Mouse (Mus musculus) midbrain, embryonic 11.5 days (tissue): ENCODE measurements around the gene Cadm4. TPM values are rescaled to one million over a fixed set of nuclear protein-coding genes. Genes with fewer than 3 reads are reported as not detected.
A peak's percentile ranks its signal among the peaks of the same experiment; 100 is the strongest.

Experiments used
- ATAC-seq: fragments of 200-750 bp; cut with Nextera tagmentation; 2 replicates; pipeline ENCODE4 v1.8.0; 2017; ENCODE audit warnings: moderate TSS enrichment, moderate library complexity; ENCODE audit not compliant: low FRiP score
- DNase-seq: peaks from one replicate; pipeline ENCODE4 v3.0.0; 2015; ENCODE audit warnings: low spot score; ENCODE audit errors: missing footprints
- H3K27ac ChIP-seq: fragments of 300-500 bp; sonication (generic); 2 replicates; pipeline ENCODE4 v1.5.1; 2014; ENCODE audit warnings: low read depth, low read length
- H3K27me3 ChIP-seq: fragments of 300-500 bp; sonication (generic); 2 replicates; pipeline ENCODE4 v1.6.1; 2014; ENCODE audit warnings: mild to moderate bottlenecking, low read length, moderate library complexity, mixed read lengths; ENCODE audit not compliant: control insufficient read depth, insufficient read depth
- H3K36me3 ChIP-seq: fragments of 300-500 bp; sonication (generic); 2 replicates; pipeline ENCODE4 v1.6.1; 2014; ENCODE audit warnings: mild to moderate bottlenecking, low read length, moderate library complexity, mixed read lengths; ENCODE audit not compliant: control insufficient read depth, insufficient read depth
- H3K4me1 ChIP-seq: fragments of 300-500 bp; sonication (generic); 2 replicates; pipeline ENCODE4 v1.6.1; 2014; ENCODE audit warnings: low read length; ENCODE audit not compliant: control insufficient read depth, insufficient read depth
- H3K4me2 ChIP-seq: fragments of 300-500 bp; sonication (generic); 2 replicates; pipeline ENCODE4 v1.6.1; 2014; ENCODE audit warnings: mild to moderate bottlenecking, moderate library complexity
- H3K4me3 ChIP-seq: fragments of 300-500 bp; sonication (generic); 2 replicates; pipeline ENCODE4 v1.5.1; 2014; ENCODE audit warnings: low read depth, low read length
- H3K9ac ChIP-seq: fragments of 300-500 bp; sonication (generic); 2 replicates; pipeline ENCODE4 v1.6.1; 2014; ENCODE audit warnings: low read length
- H3K9me3 ChIP-seq: fragments of 300-500 bp; sonication (generic); 2 replicates; pipeline ENCODE4 v1.6.1; 2016; ENCODE audit warnings: low read length; ENCODE audit not compliant: control insufficient read depth
- WGBS: fragments of 180-500 bp; shearing (Covaris S2); extraction: QIAGEN DNeasy Blood & Tissue Kit; methylation state at CpG from one replicate; pipeline ENCODE4 v1.1.7; 2014; 5-methylcytosine and 5-hydroxymethylcytosine counted together
- polyA plus RNA-seq: library from polyadenylated mRNA; unstranded; fragments of >200 nt; fragmentation: Nextera tagmentation; extraction: Ambion mirVana; gene quantifications from 2 replicates; pipeline ENCODE4 v1.2.1, GENCODE M21; 2014

Gene Cadm4
- polyA plus RNA-seq, 1 experiment from 2014 or later, result 6.6 TPM

- no peaks in the 10 kb centered on the region for H3K9me3 ChIP-seq
- H3K36me3 ChIP-seq, result peaks cover 5% of the 10 kb centered on the region; the same call in 1 of the 2 replicates
- peak within 1 kb of the TSS; percentile 53 for H3K4me3 ChIP-seq
- H3K9ac ChIP-seq, result peak within 1 kb of the TSS; percentile 75
- ATAC-seq (peak; percentile 91), DNase-seq (peak; percentile 100)
- H3K4me1 ChIP-seq, result peaks cover 20% of the 10 kb centered on the region
- WGBS, result 1% methylated on average over 44 of the region's 44 CpGs
- H3K27ac ChIP-seq, result peak within 1 kb of the TSS; percentile 67
- peaks cover 12% of the 10 kb centered on the region for H3K27me3 ChIP-seq
- peak within 1 kb of the TSS; percentile 76 for H3K4me2 ChIP-seq
Measured at GRCm38 (mm10) chr7:24530062-24530931, 48.5 kb downstream of the Cadm4 start, which contains the start of gene Irgq. Irgq (plus strand) TSS chr7:24530689.

DNA sequence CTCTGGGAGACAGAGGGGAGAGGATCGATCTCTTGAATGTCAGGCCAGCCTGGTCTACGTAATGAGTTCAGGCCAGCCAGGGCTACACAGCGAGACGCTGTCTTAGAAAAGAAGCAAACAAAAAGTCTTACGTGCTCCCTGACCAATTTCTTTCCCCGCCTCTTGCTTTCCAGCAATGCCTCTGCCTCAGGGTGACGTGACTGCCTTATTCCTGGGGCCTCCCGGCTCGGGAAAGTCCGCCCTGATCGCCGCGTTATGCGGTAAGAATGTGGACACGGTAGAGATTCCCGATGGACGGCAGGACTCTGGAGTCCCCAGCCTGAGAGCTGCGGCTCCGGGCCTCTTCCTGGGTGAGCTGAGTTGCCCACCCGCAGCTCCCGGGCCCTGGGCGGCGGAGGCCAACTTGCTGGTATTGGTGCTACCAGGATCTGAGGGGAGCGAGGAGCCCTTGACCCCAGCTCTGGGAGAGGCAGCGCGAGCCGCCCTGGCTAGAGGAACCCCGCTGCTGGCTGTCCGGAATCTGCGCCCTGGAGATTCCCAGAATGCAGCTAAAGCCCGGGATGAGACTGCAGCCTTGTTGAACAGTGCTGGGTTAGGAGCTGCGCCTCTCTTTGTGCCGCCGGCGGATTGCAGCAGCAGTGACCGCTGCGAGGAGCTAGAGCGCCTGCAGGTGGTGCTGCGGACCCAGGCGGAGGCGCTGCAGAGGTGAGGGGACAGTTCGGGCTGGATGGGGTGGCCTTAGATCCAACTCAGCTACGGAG lies 49.6 kb downstream of the Cadm4 start:
- H3K4me1 ChIP-seq, result peaks cover 20% of the 10 kb centered on the region
- peak overlapping the region; percentile 76 for H3K4me2 ChIP-seq
- H3K9ac ChIP-seq, result peak overlapping the region; percentile 75
- peak overlapping the region; percentile 53 for H3K4me3 ChIP-seq
- H3K27me3 ChIP-seq, result peaks cover 12% of the 10 kb centered on the region
- WGBS, result under 1% methylated on average over 43 of the region's 43 CpGs
- peak overlapping the region; percentile 50; the same call in 1 of the 2 replicates for H3K27ac ChIP-seq
- H3K36me3 ChIP-seq, result peaks cover 5% of the 10 kb centered on the region; the same call in 1 of the 2 replicates
- H3K9me3 ChIP-seq, result no peaks in the 10 kb centered on the region
- peak; percentile 74 for ATAC-seq
- peak; percentile 97 for DNase-seq

- H3K27ac ChIP-seq, result no peak overlapping the region
- H3K9me3 ChIP-seq, result no peaks in the 10 kb centered on the region
- peaks cover 20% of the 10 kb centered on the region for H3K4me1 ChIP-seq
- DNase-seq (peak; percentile 86), ATAC-seq (no peak)
- no peak overlapping the region for H3K4me3 ChIP-seq
- H3K27me3 ChIP-seq, result peaks cover 12% of the 10 kb centered on the region
- H3K36me3 ChIP-seq, result peaks cover 5% of the 10 kb centered on the region; the same call in 1 of the 2 replicates
- 53% methylated on average over 28 of the region's 28 CpGs for WGBS
- H3K9ac ChIP-seq, result no peak overlapping the region
- peak overlapping the region; percentile 18; the same call in 1 of the 2 replicates for H3K4me2 ChIP-seq
Measured at GRCm38 (mm10) chr7:24533031-24533571, 51.3 kb downstream of the Cadm4 start.

GRCm38 (mm10) chr7:24533806-24534205 lies 52.0 kb downstream of the Cadm4 start:
- peaks cover 20% of the 10 kb centered on the region for H3K4me1 ChIP-seq
- no peak overlapping the region for H3K9ac ChIP-seq
- peak; percentile 92 for DNase-seq
- H3K27ac ChIP-seq, result no peak overlapping the region
- peaks cover 5% of the 10 kb centered on the region; the same call in 1 of the 2 replicates for H3K36me3 ChIP-seq
- peaks cover 12% of the 10 kb centered on the region for H3K27me3 ChIP-seq
- WGBS, result 10% methylated on average over 42 of the region's 42 CpGs
- peak overlapping the region; percentile 18 for H3K4me2 ChIP-seq
- H3K9me3 ChIP-seq, result no peaks in the 10 kb centered on the region
- no peak for ATAC-seq
- peak overlapping the region; percentile 13; the same call in 1 of the 2 replicates for H3K4me3 ChIP-seq

DNA sequence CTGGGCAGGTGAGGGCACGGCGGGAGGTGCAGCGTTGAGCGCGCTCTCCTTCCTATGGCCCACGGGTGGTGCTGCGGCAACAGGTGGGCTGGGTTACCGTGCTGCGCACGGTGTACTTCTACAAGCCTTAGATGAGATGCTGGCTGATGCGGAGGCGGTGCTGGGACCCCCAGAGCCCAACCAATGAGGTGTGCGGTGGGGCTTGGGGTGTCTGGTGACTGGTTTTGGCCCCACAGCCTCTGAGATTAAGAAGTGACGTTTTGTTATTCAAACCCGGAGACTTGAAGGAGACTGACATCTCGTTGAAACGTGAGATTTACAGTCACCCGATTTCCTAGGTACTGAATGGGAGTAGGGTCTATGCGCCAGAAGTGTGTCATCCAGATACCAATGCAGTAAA lies 52.5 kb downstream of the Cadm4 start:
- Histone ChIP-seq H3K4me1 (peaks cover 20% of the 10 kb centered on the region), H3K27me3 (peaks cover 12% of the 10 kb centered on the region), H3K4me2 (peak overlapping the region; percentile 18; the same call in 1 of the 2 replicates), H3K4me3 (peak overlapping the region; percentile 13; the same call in 1 of the 2 replicates), H3K9ac (no peak overlapping the region), H3K27ac (no peak overlapping the region), H3K9me3 (no peaks in the 10 kb centered on the region; the same call in 1 of the 2 replicates), H3K36me3 (peaks cover 5% of the 10 kb centered on the region; the same call in 1 of the 2 replicates)
- peak; percentile 84 for DNase-seq
- no peak for ATAC-seq
- WGBS, result 28% methylated on average over 19 of the region's 19 CpGs

DNA sequence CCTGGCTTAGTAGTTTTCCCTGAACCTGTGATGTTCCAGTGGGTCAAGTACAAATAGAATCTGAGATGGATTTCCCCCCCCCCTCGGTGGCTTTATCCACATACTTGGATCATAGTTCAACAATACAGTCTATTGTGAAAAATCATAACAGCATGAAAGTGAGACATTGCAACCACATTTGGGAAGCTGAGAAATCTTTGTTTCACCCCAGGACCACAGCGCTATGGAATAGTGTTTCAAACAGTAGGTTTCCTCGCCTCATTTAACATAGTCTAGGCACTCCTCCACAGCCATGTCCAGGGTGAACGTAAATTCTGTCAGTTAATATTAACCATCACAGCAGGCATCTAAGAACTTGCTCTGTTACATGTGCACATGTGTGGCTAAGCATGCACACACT lies 55.3 kb downstream of the Cadm4 start:
- no peak overlapping the region for H3K27ac ChIP-seq
- H3K4me2 ChIP-seq, result no peak overlapping the region
- no peak for DNase-seq
- 83% methylated on average over 4 of the region's 4 CpGs for WGBS
- H3K4me1 ChIP-seq, result peaks cover 11% of the 10 kb centered on the region
- ATAC-seq, result no peak
- H3K27me3 ChIP-seq, result peaks cover 12% of the 10 kb centered on the region
- H3K36me3 ChIP-seq, result peaks cover 5% of the 10 kb centered on the region; the same call in 1 of the 2 replicates
- no peak overlapping the region for H3K4me3 ChIP-seq
- H3K9ac ChIP-seq, result no peak overlapping the region
- no peaks in the 10 kb centered on the region; the same call in 1 of the 2 replicates for H3K9me3 ChIP-seq

GRCm38 (mm10) chr7:24537591-24537990 lies 55.8 kb downstream of the Cadm4 start:
- H3K4me2 ChIP-seq, result no peak overlapping the region
- no peak for ATAC-seq

DNA sequence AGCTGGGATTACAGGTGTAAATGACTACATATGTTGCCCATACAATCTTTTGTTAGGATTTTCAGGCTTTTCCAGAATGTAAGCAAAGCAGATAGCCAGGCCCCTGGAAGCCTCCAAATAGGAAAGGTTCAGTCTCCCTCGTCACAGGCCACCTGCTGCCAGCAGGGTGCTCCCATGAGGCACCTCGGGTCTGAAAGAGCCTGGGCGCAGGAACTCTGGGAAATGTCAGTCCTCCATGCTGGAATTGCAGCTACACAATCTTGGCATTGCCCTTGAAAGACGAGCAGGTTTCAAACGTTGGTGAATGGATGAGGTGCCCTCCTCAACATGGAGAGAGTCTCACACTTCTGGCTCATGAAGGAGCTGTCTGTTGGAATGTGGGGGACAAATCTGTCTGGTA lies 56.3 kb downstream of the Cadm4 start:
- no peak for ATAC-seq
- WGBS, result 54% methylated on average over 5 of the region's 5 CpGs
- no peak overlapping the region for H3K9ac ChIP-seq

More at GRCm38 (mm10) chr7:24537591-24537990, 55.8 kb downstream of the Cadm4 start:
- Histone ChIP-seq H3K4me3 (no peak overlapping the region), H3K4me1 (peaks cover 6% of the 10 kb centered on the region), H3K27me3 (peaks cover 12% of the 10 kb centered on the region), H3K9me3 (no peaks in the 10 kb centered on the region; the same call in 1 of the 2 replicates), H3K36me3 (peaks cover 5% of the 10 kb centered on the region; the same call in 1 of the 2 replicates), H3K9ac (no peak overlapping the region), H3K27ac (no peak overlapping the region)
- no peak for DNase-seq
- 81% methylated on average over 5 of the region's 5 CpGs for WGBS

More for the DNA sequence above, 56.3 kb downstream of the Cadm4 start:
- H3K36me3 ChIP-seq, result peaks cover 5% of the 10 kb centered on the region; the same call in 1 of the 2 replicates
- no peak for DNase-seq
- peaks cover 5% of the 10 kb centered on the region for H3K4me1 ChIP-seq
- H3K4me2 ChIP-seq, result no peak overlapping the region
- H3K27me3 ChIP-seq, result peaks cover 11% of the 10 kb centered on the region
- no peak overlapping the region for H3K27ac ChIP-seq
- no peak overlapping the region for H3K4me3 ChIP-seq
- H3K9me3 ChIP-seq, result no peaks in the 10 kb centered on the region; the same call in 1 of the 2 replicates
